Mouse (Mus musculus) midbrain, embryonic 16.5 days (tissue): Measurements from ENCODE around the gene Olfr429. TPM values are rescaled to one million over a fixed set of nuclear protein-coding genes. Genes with fewer than 3 reads are reported as not detected.

Experiments
- ATAC-seq: fragments of 200-750 bp; cut with Nextera tagmentation; 2 replicates; pipeline ENCODE4 v1.8.0; 2017; ENCODE audit warnings: moderate TSS enrichment
- H3K27ac ChIP-seq: fragments of 300-500 bp; sonication (generic); 2 replicates; pipeline ENCODE4 v1.5.1; 2014; ENCODE audit warnings: mild to moderate bottlenecking, low read length, mixed read lengths
- H3K27me3 ChIP-seq: fragments of 300-500 bp; sonication (generic); 2 replicates; pipeline ENCODE4 v1.6.1; 2014; ENCODE audit warnings: low read depth, low read length, mixed read lengths; ENCODE audit not compliant: control insufficient read depth, insufficient read depth
- H3K36me3 ChIP-seq: fragments of 300-500 bp; sonication (generic); 2 replicates; pipeline ENCODE4 v1.6.1; 2014; ENCODE audit warnings: mild to moderate bottlenecking, low read length, moderate library complexity, mixed read lengths; ENCODE audit not compliant: control insufficient read depth, insufficient read depth
- H3K4me1 ChIP-seq: fragments of 300-500 bp; sonication (generic); 2 replicates; pipeline ENCODE4 v1.6.1; 2014; ENCODE audit warnings: mild to moderate bottlenecking, low read length, mixed read lengths; ENCODE audit not compliant: control insufficient read depth, insufficient read depth
- H3K4me2 ChIP-seq: fragments of 300-500 bp; sonication (generic); 2 replicates; pipeline ENCODE4 v1.6.1; 2014; ENCODE audit warnings: mild to moderate bottlenecking, low read length, mixed read lengths
- H3K4me3 ChIP-seq: fragments of 300-500 bp; sonication (generic); 2 replicates; pipeline ENCODE4 v1.5.1; 2014; ENCODE audit warnings: low read depth, mild to moderate bottlenecking, low read length, moderate library complexity, mixed read lengths
- H3K9ac ChIP-seq: fragments of 300-500 bp; sonication (generic); 2 replicates; pipeline ENCODE4 v1.6.1; 2014; ENCODE audit warnings: low read depth, low read length, mixed read lengths
- H3K9me3 ChIP-seq: fragments of 300-500 bp; sonication (generic); replicated peaks from 2 replicates; pipeline ENCODE4 v1.6.1; 2014; ENCODE audit warnings: mild to moderate bottlenecking, low read length, mixed read lengths; ENCODE audit not compliant: control insufficient read depth, poor library complexity, severe bottlenecking
- WGBS: fragments of 180-500 bp; shearing (Covaris S2); extraction: QIAGEN DNeasy Blood & Tissue Kit; methylation state at CpG from one replicate; pipeline ENCODE4 v1.1.7; 2014; 5-methylcytosine and 5-hydroxymethylcytosine counted together
- polyA plus RNA-seq: library from polyadenylated mRNA; unstranded; fragments of >200 nt; fragmentation: Nextera tagmentation; extraction: Ambion mirVana; gene quantifications from 2 replicates; pipeline ENCODE4 v1.2.1, GENCODE M21; 2015

Olfr429 gene
- polyA plus RNA-seq, 1 experiment from 2014 or later, result not detected

DNA sequence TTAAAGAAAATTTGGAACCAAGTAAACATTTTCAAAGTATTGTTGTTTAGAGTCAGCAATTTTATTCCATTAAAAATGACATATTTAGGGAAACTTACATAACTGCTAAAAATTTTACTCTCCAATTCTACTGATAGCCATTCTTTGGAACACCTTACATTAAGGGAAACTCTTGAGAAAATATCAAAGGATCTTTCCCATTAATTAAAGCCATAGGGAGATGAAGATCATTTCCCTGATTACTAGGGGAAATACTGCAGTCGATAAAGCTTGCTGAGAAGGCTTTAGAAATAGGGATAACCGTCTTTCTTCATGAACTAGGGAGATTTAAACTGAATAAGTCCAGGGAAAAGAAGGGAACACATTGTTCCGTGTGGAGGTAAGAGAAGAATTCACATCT lies 47.1 kb downstream of the Olfr429 start, which contains the start of gene Olfr424:
Gene Olfr424, plus strand, starts transcription at position 301 of the 400 bp plus-strand sequence.
- Histone ChIP-seq H3K36me3 (no peaks in the 10 kb centered on the region), H3K27ac (no peak within 1 kb of the TSS), H3K4me2 (no peak within 1 kb of the TSS), H3K4me3 (no peak within 1 kb of the TSS), H3K27me3 (no peaks in the 10 kb centered on the region), H3K9me3 (no peaks in the 10 kb centered on the region), H3K9ac (no peak within 1 kb of the TSS), H3K4me1 (no peaks in the 10 kb centered on the region)
- ATAC-seq, result no peak
- 73% methylated on average over 3 of the region's 3 CpGs for WGBS

DNA sequence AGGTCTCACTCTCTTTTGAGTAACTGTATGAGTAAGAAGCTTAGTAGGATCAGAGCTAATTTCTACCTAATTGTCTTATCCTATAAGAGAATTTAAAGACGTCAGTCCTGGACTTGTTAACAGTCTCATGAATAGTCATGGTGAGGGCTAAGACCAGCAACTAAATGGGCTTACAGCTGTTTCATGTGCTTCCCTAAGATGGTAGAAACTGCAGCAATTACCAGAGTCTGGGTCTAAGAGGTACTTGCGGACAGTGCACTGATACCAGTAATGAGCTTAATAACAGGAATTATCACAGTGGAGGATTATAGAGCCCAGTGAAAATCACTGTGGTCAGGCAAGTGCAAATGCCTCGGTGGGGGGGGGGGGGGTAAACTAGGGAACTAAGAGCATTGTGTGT lies 47.9 kb downstream of the Olfr429 start:
- Histone ChIP-seq H3K9ac (no peak overlapping the region), H3K4me2 (no peak overlapping the region), H3K4me1 (no peaks in the 10 kb centered on the region), H3K4me3 (no peak overlapping the region), H3K27ac (no peak overlapping the region), H3K27me3 (no peaks in the 10 kb centered on the region), H3K36me3 (no peaks in the 10 kb centered on the region), H3K9me3 (no peaks in the 10 kb centered on the region)
- WGBS, result 41% methylated on average over 3 of the region's 3 CpGs
- ATAC-seq, result no peak

Other genes with a start within 250 kb of the Olfr429 start
- 0.24 and 0.45 TPM in 2 replicates for gene Ifi211, start 171.3 kb upstream of the Olfr429 start, polyA plus RNA-seq
- 1.1 and 1.2 TPM in 2 replicates for gene Mndal, start 141.8 kb upstream of the Olfr429 start, polyA plus RNA-seq
- gene Ifi203, start 141.7 kb upstream of the Olfr429 start, polyA plus RNA-seq, result 0.35 and 0.47 TPM in 2 replicates
- 0.10 TPM in 1 of 2 replicates, not detected in the other for gene Ifi202b, start 101.6 kb upstream of the Olfr429 start, polyA plus RNA-seq
- not detected in 2 replicates for gene Ifi205, start 52.5 kb upstream of the Olfr429 start, polyA plus RNA-seq
- gene Olfr433, start 43.6 kb upstream of the Olfr429 start, polyA plus RNA-seq, result not detected in 2 replicates
- not detected in 2 replicates for gene Olfr432, start 35.1 kb upstream of the Olfr429 start, polyA plus RNA-seq
- not detected in 2 replicates for gene Olfr430, start 17.7 kb upstream of the Olfr429 start, polyA plus RNA-seq
- not detected in 2 replicates for gene Olfr427, start 12.6 kb downstream of the Olfr429 start, polyA plus RNA-seq
- not detected in 2 replicates for gene Olfr231, start 36.8 kb downstream of the Olfr429 start, polyA plus RNA-seq
- not detected in 2 replicates for gene Olfr424, start 47.2 kb downstream of the Olfr429 start, polyA plus RNA-seq
- not detected in 2 replicates for gene Olfr420, start 71.3 kb downstream of the Olfr429 start, polyA plus RNA-seq
- 0.06 and 0.16 TPM in 2 replicates for gene Spta1, start 88.4 kb downstream of the Olfr429 start, polyA plus RNA-seq
- not detected in 2 replicates for gene Olfr419, start 167.7 kb downstream of the Olfr429 start, polyA plus RNA-seq
- not detected in 2 replicates for gene Mptx1, start 246.2 kb downstream of the Olfr429 start, polyA plus RNA-seq